Mouse (Mus musculus): ENCODE results near the gene Nav2. TPM values are rescaled to one million over a fixed set of nuclear protein-coding genes. Genes with fewer than 3 reads are reported as not detected.

Gene Nav2
- polyA plus RNA-seq, 1 experiment from 2014 or later: 34.9 TPM

- Histone ChIP-seq H3K9ac (ENCODE audit: low read length) (no peak overlapping the region), H3K9me3 (ENCODE audit: control insufficient read depth, low read length) (peaks cover 3% of the 10 kb centered on the region; the same call in 1 of the 2 replicates), H3K4me1 (ENCODE audit: control insufficient read depth in 2 of 2, insufficient read depth in 2 of 2, low read length in 2 of 2) (peaks cover 14 to 31% of the 10 kb centered on the region in 2 experiments), H3K4me3 (ENCODE audit: control insufficient read depth in 1 of 2, insufficient read depth in 1 of 2, low read depth in 1 of 2, low read length in 2 of 2) (no peak overlapping the region), H3K36me3 (ENCODE audit: control insufficient read depth, insufficient read depth, low read length) (no peaks in the 10 kb centered on the region), H3K4me2 (ENCODE audit: low read length) (no peak overlapping the region), H3K27me3 (ENCODE audit: control insufficient read depth, insufficient read depth, low read length) (no peaks in the 10 kb centered on the region), H3K27ac (replicated peaks in 1 of 2; ENCODE audit: control insufficient read depth in 1 of 2, insufficient read depth in 1 of 2, low read depth in 2 of 2, low read length in 2 of 2) (no peak overlapping the region)
- no peak for ATAC-seq (ENCODE audit: insufficient number of reproducible peaks, insufficient read depth, low FRiP score, low read depth)
- 60% methylated on average over 7 of the region's 7 CpGs for WGBS
Measured at GRCm38 (mm10) chr7:49398020-49398516, 489.6 kb downstream of the Nav2 start.

- no peak overlapping the region for H3K4me2 ChIP-seq (ENCODE audit: low read length)
- ATAC-seq (ENCODE audit: insufficient number of reproducible peaks, insufficient read depth, low FRiP score, low read depth): no peak; the same call in 1 of the 2 replicates
- no peak overlapping the region for H3K27ac ChIP-seq (replicated peaks in 1 of 2; ENCODE audit: control insufficient read depth in 1 of 2, insufficient read depth in 1 of 2, low read depth in 2 of 2, low read length in 2 of 2)
- H3K27me3 ChIP-seq (ENCODE audit: control insufficient read depth, insufficient read depth, low read length): no peaks in the 10 kb centered on the region
- H3K36me3 ChIP-seq (ENCODE audit: control insufficient read depth, insufficient read depth, low read length): no peaks in the 10 kb centered on the region
- H3K9me3 ChIP-seq (ENCODE audit: control insufficient read depth, low read length): peaks cover 3% of the 10 kb centered on the region; the same call in 1 of the 2 replicates
- peaks cover 14 to 30% of the 10 kb centered on the region in 2 experiments for H3K4me1 ChIP-seq (ENCODE audit: control insufficient read depth in 2 of 2, insufficient read depth in 2 of 2, low read length in 2 of 2)
- WGBS: 39% methylated on average over 2 of the region's 2 CpGs
- no peak overlapping the region for H3K9ac ChIP-seq (ENCODE audit: low read length)
- no peak overlapping the region for H3K4me3 ChIP-seq (ENCODE audit: control insufficient read depth in 1 of 2, insufficient read depth in 1 of 2, low read depth in 1 of 2, low read length in 2 of 2)
Measured at GRCm38 (mm10) chr7:49399314-49399713, 490.8 kb downstream of the Nav2 start.

GRCm38 (mm10) chr7:49400463-49400862 is 491.9 kb downstream of the Nav2 start:
- no peak overlapping the region for H3K9ac ChIP-seq (ENCODE audit: low read length)
- no peak overlapping the region for H3K27ac ChIP-seq (replicated peaks in 1 of 2; ENCODE audit: control insufficient read depth in 1 of 2, insufficient read depth in 1 of 2, low read depth in 2 of 2, low read length in 2 of 2)
- H3K27me3 ChIP-seq (ENCODE audit: control insufficient read depth, insufficient read depth, low read length): no peaks in the 10 kb centered on the region
- H3K9me3 ChIP-seq (ENCODE audit: control insufficient read depth, low read length): no peaks in the 10 kb centered on the region
- no peak overlapping the region for H3K4me3 ChIP-seq (ENCODE audit: control insufficient read depth in 1 of 2, insufficient read depth in 1 of 2, low read depth in 1 of 2, low read length in 2 of 2)
- ATAC-seq (ENCODE audit: insufficient number of reproducible peaks, insufficient read depth, low FRiP score, low read depth): peak; percentile 26; the same call in 1 of the 2 replicates
- H3K4me2 ChIP-seq (ENCODE audit: low read length): no peak overlapping the region
- WGBS: 70% methylated on average over 19 of the region's 19 CpGs
- no peaks in the 10 kb centered on the region for H3K36me3 ChIP-seq (ENCODE audit: control insufficient read depth, insufficient read depth, low read length)
- peaks cover 14 to 30% of the 10 kb centered on the region in 2 experiments for H3K4me1 ChIP-seq (ENCODE audit: control insufficient read depth in 2 of 2, insufficient read depth in 2 of 2, low read length in 2 of 2)

GRCm38 (mm10) chr7:49402526-49402925 is 494.0 kb downstream of the Nav2 start:
- WGBS: 60% methylated on average over 5 of the region's 5 CpGs
- Histone ChIP-seq H3K4me1 (ENCODE audit: control insufficient read depth in 2 of 2, insufficient read depth in 2 of 2, low read length in 2 of 2) (peaks cover 11 to 27% of the 10 kb centered on the region in 2 experiments), H3K9ac (ENCODE audit: low read length) (no peak overlapping the region), H3K27me3 (ENCODE audit: control insufficient read depth, insufficient read depth, low read length) (no peaks in the 10 kb centered on the region), H3K36me3 (ENCODE audit: control insufficient read depth, insufficient read depth, low read length) (no peaks in the 10 kb centered on the region), H3K4me3 (ENCODE audit: control insufficient read depth in 1 of 2, insufficient read depth in 1 of 2, low read depth in 1 of 2, low read length in 2 of 2) (no peak overlapping the region), H3K4me2 (ENCODE audit: low read length) (no peak overlapping the region), H3K9me3 (ENCODE audit: control insufficient read depth, low read length) (no peaks in the 10 kb centered on the region), H3K27ac (replicated peaks in 1 of 2; ENCODE audit: control insufficient read depth in 1 of 2, insufficient read depth in 1 of 2, low read depth in 2 of 2, low read length in 2 of 2) (0 out of 4 replicates have a peak overlapping the region, but pooled peaks of 1 of the 2 experiments have one; percentile 10)
- ATAC-seq (ENCODE audit: insufficient number of reproducible peaks, insufficient read depth, low FRiP score, low read depth): no peak

GRCm38 (mm10) chr7:49407688-49408087 is 499.2 kb downstream of the Nav2 start:
- H3K4me1 ChIP-seq (ENCODE audit: control insufficient read depth in 2 of 2, insufficient read depth in 2 of 2, low read length in 2 of 2): 0 out of 4 replicates have a peak, but pooled peaks cover 0 to 2% of the 10 kb centered on the region in 2 experiments
- no peak overlapping the region for H3K4me2 ChIP-seq (ENCODE audit: low read length)
- H3K9me3 ChIP-seq (ENCODE audit: control insufficient read depth, low read length): no peaks in the 10 kb centered on the region
- WGBS: 89% methylated on average over 9 of the region's 9 CpGs
- peaks cover 26% of the 10 kb centered on the region for H3K36me3 ChIP-seq (ENCODE audit: control insufficient read depth, insufficient read depth, low read length)
- no peak overlapping the region for H3K4me3 ChIP-seq (ENCODE audit: control insufficient read depth in 1 of 2, insufficient read depth in 1 of 2, low read depth in 1 of 2, low read length in 2 of 2)
- ATAC-seq (ENCODE audit: insufficient number of reproducible peaks, insufficient read depth, low FRiP score, low read depth): no peak
- H3K27me3 ChIP-seq (ENCODE audit: control insufficient read depth, insufficient read depth, low read length): no peaks in the 10 kb centered on the region
- no peak overlapping the region for H3K9ac ChIP-seq (ENCODE audit: low read length)
- H3K27ac ChIP-seq (replicated peaks in 1 of 2; ENCODE audit: control insufficient read depth in 1 of 2, insufficient read depth in 1 of 2, low read depth in 2 of 2, low read length in 2 of 2): no peak overlapping the region

- H3K4me1 ChIP-seq (ENCODE audit: control insufficient read depth in 2 of 2, insufficient read depth in 2 of 2, low read length in 2 of 2): no peaks in the 10 kb centered on the region
- no peak overlapping the region for H3K9ac ChIP-seq (ENCODE audit: low read length)
- 89% methylated on average over 7 of the region's 7 CpGs for WGBS
- no peaks in the 10 kb centered on the region for H3K9me3 ChIP-seq (ENCODE audit: control insufficient read depth, low read length)
- H3K27me3 ChIP-seq (ENCODE audit: control insufficient read depth, insufficient read depth, low read length): no peaks in the 10 kb centered on the region
- no peak overlapping the region for H3K4me2 ChIP-seq (ENCODE audit: low read length)
- H3K27ac ChIP-seq (replicated peaks in 1 of 2; ENCODE audit: control insufficient read depth in 1 of 2, insufficient read depth in 1 of 2, low read depth in 2 of 2, low read length in 2 of 2): no peak overlapping the region
- no peak for ATAC-seq (ENCODE audit: insufficient number of reproducible peaks, insufficient read depth, low FRiP score, low read depth)
- peaks cover 34% of the 10 kb centered on the region for H3K36me3 ChIP-seq (ENCODE audit: control insufficient read depth, insufficient read depth, low read length)
- H3K4me3 ChIP-seq (ENCODE audit: control insufficient read depth in 1 of 2, insufficient read depth in 1 of 2, low read depth in 1 of 2, low read length in 2 of 2): no peak overlapping the region
Measured at GRCm38 (mm10) chr7:49408625-49409024, 500.1 kb downstream of the Nav2 start.

GRCm38 (mm10) chr7:49409265-49409664 is 500.7 kb downstream of the Nav2 start:
- no peak overlapping the region for H3K9ac ChIP-seq (ENCODE audit: low read length)
- no peaks in the 10 kb centered on the region for H3K9me3 ChIP-seq (ENCODE audit: control insufficient read depth, low read length)
- H3K36me3 ChIP-seq (ENCODE audit: control insufficient read depth, insufficient read depth, low read length): peaks cover 38% of the 10 kb centered on the region
- ATAC-seq (ENCODE audit: insufficient number of reproducible peaks, insufficient read depth, low FRiP score, low read depth): no peak
- H3K27me3 ChIP-seq (ENCODE audit: control insufficient read depth, insufficient read depth, low read length): no peaks in the 10 kb centered on the region
- H3K4me1 ChIP-seq (ENCODE audit: control insufficient read depth in 2 of 2, insufficient read depth in 2 of 2, low read length in 2 of 2): no peaks in the 10 kb centered on the region
- no peak overlapping the region for H3K4me2 ChIP-seq (ENCODE audit: low read length)
- 94% methylated on average over 3 of the region's 3 CpGs for WGBS
- no peak overlapping the region for H3K27ac ChIP-seq (replicated peaks in 1 of 2; ENCODE audit: control insufficient read depth in 1 of 2, insufficient read depth in 1 of 2, low read depth in 2 of 2, low read length in 2 of 2)
- H3K4me3 ChIP-seq (ENCODE audit: control insufficient read depth in 1 of 2, insufficient read depth in 1 of 2, low read depth in 1 of 2, low read length in 2 of 2): no peak overlapping the region

GRCm38 (mm10) chr7:49410188-49410587 is 501.7 kb downstream of the Nav2 start:
- Histone ChIP-seq H3K36me3 (ENCODE audit: control insufficient read depth, insufficient read depth, low read length) (peaks cover 38% of the 10 kb centered on the region), H3K4me2 (ENCODE audit: low read length) (no peak overlapping the region), H3K4me1 (ENCODE audit: control insufficient read depth in 2 of 2, insufficient read depth in 2 of 2, low read length in 2 of 2) (no peaks in the 10 kb centered on the region; a peak in 1 of 4 replicates), H3K4me3 (ENCODE audit: control insufficient read depth in 1 of 2, insufficient read depth in 1 of 2, low read depth in 1 of 2, low read length in 2 of 2) (no peak overlapping the region), H3K27me3 (ENCODE audit: control insufficient read depth, insufficient read depth, low read length) (no peaks in the 10 kb centered on the region), H3K9me3 (ENCODE audit: control insufficient read depth, low read length) (no peaks in the 10 kb centered on the region), H3K27ac (replicated peaks in 1 of 2; ENCODE audit: control insufficient read depth in 1 of 2, insufficient read depth in 1 of 2, low read depth in 2 of 2, low read length in 2 of 2) (no peak overlapping the region), H3K9ac (ENCODE audit: low read length) (no peak overlapping the region)
- 83% methylated on average over 5 of the region's 5 CpGs for WGBS
- ATAC-seq (ENCODE audit: insufficient number of reproducible peaks, insufficient read depth, low FRiP score, low read depth): no peak
